Mouse (Mus musculus) forebrain, embryonic 15.5 days (tissue): ENCODE measurements at regions not wholly inside any gene's neighbourhood (a gene's known extent, or its start where the extent isn't known, plus 50 kb on each side); places are given as distances from the start of the nearest gene placed in this dataset.
"Not testable (repeated sequence)": the region's sequence is repeated elsewhere in the genome, so short reads cannot be mapped to it uniquely, and the experiment has no call there.

Source experiments
- ATAC-seq: fragments of 200-750 bp; cut with Nextera tagmentation; replicated peaks from 2 replicates; pipeline ENCODE4 v1.8.0; 2017; ENCODE audit warnings: mild to moderate bottlenecking, moderate TSS enrichment, moderate library complexity
- H3K27ac ChIP-seq: fragments of 300-500 bp; sonication (generic); replicated peaks from 2 replicates; pipeline ENCODE4 v1.5.1; 2015; ENCODE audit warnings: mild to moderate bottlenecking, inconsistent platforms
- H3K27me3 ChIP-seq: fragments of 300-500 bp; sonication (generic); 2 replicates; pipeline ENCODE4 v1.6.1; 2015; ENCODE audit warnings: inconsistent platforms
- H3K36me3 ChIP-seq: fragments of 300-500 bp; sonication (generic); 2 replicates; pipeline ENCODE4 v1.6.1; 2015; ENCODE audit warnings: mild to moderate bottlenecking, inconsistent platforms
- H3K4me1 ChIP-seq: fragments of 300-500 bp; sonication (generic); 2 replicates; pipeline ENCODE4 v1.6.1; 2015; ENCODE audit warnings: inconsistent platforms
- H3K4me2 ChIP-seq: fragments of 300-500 bp; sonication (generic); replicated peaks from 2 replicates; pipeline ENCODE4 v1.6.1; 2015; ENCODE audit warnings: mild to moderate bottlenecking, inconsistent platforms
- H3K4me3 ChIP-seq: fragments of 300-500 bp; sonication (generic); 2 replicates; pipeline ENCODE4 v1.5.1; 2015; ENCODE audit warnings: mild to moderate bottlenecking, inconsistent platforms
- H3K9ac ChIP-seq: fragments of 300-500 bp; sonication (generic); replicated peaks from 2 replicates; pipeline ENCODE4 v1.6.1; 2015; ENCODE audit warnings: mild to moderate bottlenecking, inconsistent platforms
- H3K9me3 ChIP-seq: fragments of 300-500 bp; sonication (generic); 2 replicates; pipeline ENCODE4 v1.6.1; 2016; ENCODE audit warnings: inconsistent platforms
- WGBS: fragments of 180-500 bp; shearing (Covaris S2); methylation state at CpG from one replicate; pipeline ENCODE4 v1.1.7; 2015; ENCODE audit warnings: mixed read lengths; 5-methylcytosine and 5-hydroxymethylcytosine counted together

DNA sequence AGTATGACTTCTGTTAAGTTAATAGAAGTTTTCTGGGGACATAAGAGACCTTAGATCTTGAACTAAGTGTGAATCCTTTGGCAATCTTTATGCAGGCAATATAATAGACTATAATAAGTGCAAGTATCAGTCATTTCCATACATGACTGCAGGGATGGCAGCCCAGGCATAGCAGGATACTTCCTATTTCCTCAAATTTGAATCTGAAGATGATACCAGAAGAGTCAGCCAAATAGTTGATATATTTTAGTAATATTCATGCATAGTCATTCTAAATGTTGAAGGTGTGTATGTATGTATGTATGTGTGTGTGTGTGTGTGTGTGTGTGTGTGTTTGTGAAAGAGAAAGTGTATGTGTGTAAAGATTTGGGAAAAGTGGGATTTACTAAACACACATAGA lies 64.3 kb downstream of the Prl2c2 start:
- H3K4me2 ChIP-seq, H3K27me3 ChIP-seq, H3K4me3 ChIP-seq, H3K27ac ChIP-seq, H3K9ac ChIP-seq, H3K4me1 ChIP-seq, ATAC-seq, H3K36me3 ChIP-seq: not testable (repeated sequence)
- H3K9me3 ChIP-seq: peaks cover 29% of the 10 kb centered on the region

DNA sequence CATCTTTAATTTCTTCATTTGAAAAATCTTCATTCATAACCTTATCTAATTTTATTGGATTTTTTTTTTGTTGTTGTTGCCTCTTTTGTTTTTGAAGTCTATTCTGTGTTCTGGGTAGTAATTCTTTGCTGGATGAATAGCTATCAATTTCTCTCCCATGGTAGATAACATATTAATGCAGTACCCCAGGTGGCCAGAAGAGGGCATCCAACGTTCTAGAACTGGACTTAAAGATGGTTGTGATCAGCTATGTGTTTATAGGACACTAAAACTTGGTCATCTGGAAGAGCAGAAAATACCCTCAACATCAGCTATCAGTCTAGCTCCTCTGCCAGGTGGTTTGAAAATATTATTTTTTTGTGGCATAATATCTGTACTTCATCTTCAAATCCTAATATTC lies 70.1 kb downstream of the Prl2c2 start:
- H3K4me2 ChIP-seq, H3K36me3 ChIP-seq, H3K27me3 ChIP-seq, H3K27ac ChIP-seq, H3K4me3 ChIP-seq, ATAC-seq, H3K9ac ChIP-seq, H3K4me1 ChIP-seq: not testable (repeated sequence)
- peaks cover 58% of the 10 kb centered on the region for H3K9me3 ChIP-seq
- 2% methylated on average over 1 of the region's 1 CpGs for WGBS

DNA sequence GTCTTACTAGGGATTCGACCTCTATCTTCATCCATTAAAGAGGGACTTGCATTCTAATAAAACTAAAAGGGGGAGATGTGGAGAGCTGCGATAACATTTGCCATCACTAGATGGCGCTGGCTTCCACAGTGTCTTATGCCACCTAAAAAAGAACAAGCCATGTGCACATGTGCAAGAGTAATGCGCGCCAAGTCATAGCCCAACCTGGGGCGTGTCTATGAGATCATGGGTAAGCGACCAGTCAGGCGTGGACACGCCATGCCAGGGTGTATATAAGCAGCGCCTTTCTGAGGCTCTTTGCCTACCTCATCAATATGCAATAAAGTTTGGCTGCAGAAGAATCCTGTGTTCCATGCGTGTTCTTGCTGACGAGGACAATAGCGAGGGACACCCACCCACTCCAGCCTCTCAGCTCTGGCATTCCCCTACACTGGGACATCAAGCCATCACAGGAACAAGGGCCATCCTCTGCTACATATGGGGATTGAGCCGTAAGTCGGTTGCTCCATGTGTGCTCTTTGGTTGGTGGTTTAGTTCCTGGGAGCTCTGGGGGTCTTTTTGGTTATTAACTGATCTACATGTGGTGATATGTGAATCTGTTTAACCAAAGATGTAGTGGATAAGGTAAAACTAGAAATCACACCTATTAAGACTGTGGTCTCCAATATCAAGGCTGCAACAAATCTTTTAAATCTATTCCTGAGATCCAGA lies 73.1 kb downstream of the Prl2c2 start:
- not testable (repeated sequence) for H3K9ac ChIP-seq, H3K4me3 ChIP-seq, H3K27ac ChIP-seq, H3K27me3 ChIP-seq, H3K36me3 ChIP-seq, H3K4me1 ChIP-seq, H3K4me2 ChIP-seq
- ATAC-seq: 0 out of 2 replicates have a peak, but pooled peaks have one; percentile 38
- 87% methylated on average over 15 of the region's 15 CpGs for WGBS
- peaks cover 78% of the 10 kb centered on the region for H3K9me3 ChIP-seq

DNA sequence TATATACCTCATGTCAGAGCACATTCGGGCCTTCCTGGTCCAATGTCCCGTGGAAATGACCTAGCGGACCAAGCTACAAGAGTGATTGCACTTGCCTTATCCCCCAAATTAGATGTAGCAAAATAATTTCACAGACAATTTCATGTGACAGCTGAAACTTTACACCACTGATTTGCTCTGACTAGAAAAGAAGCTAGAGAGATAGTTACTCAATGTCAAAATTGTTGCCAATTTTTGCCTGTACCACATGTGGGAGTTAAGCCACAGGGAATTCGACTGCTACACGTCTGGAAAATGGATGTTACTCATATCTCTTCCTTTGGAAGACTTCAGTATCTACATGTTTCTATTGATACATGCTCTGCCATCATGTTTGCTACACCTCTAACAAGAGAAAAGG lies 74.6 kb downstream of the Prl2c2 start:
- H3K9ac ChIP-seq: no peak overlapping the region
- H3K27ac ChIP-seq: no peak overlapping the region
- no peaks in the 10 kb centered on the region for H3K4me1 ChIP-seq
- H3K4me3 ChIP-seq: no peak overlapping the region
- WGBS: 79% methylated on average over 5 of the region's 5 CpGs
- H3K9me3 ChIP-seq: peaks cover 86% of the 10 kb centered on the region
- no peaks in the 10 kb centered on the region for H3K36me3 ChIP-seq
- no peaks in the 10 kb centered on the region for H3K27me3 ChIP-seq
- no peak overlapping the region for H3K4me2 ChIP-seq
- ATAC-seq: no peak

DNA sequence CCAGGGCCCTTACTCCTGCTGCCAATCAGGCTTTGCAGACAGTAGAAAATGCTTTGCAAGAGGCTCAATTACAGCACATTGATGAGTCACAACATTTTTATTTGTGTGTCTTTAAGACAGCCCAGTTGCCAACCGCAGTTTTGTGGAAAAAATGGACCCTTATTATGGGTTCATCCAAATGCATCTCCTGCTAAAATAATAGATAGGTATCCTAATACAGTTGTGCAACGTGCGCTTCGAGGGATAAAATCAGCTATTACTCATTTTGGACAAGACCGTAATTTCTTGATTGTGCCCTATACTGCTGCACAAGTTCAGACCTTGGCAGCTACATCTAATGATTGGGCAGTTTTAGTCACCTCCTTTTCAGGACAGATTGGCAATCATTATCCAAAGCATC lies 75.4 kb downstream of the Prl2c2 start:
- ATAC-seq: no peak
- Histone ChIP-seq H3K36me3 (no peaks in the 10 kb centered on the region), H3K4me3 (no peak overlapping the region), H3K9ac (no peak overlapping the region), H3K4me2 (no peak overlapping the region), H3K27ac (no peak overlapping the region), H3K9me3 (peaks cover 83% of the 10 kb centered on the region), H3K4me1 (no peaks in the 10 kb centered on the region), H3K27me3 (no peaks in the 10 kb centered on the region)
- WGBS: 88% methylated on average over 5 of the region's 5 CpGs

DNA sequence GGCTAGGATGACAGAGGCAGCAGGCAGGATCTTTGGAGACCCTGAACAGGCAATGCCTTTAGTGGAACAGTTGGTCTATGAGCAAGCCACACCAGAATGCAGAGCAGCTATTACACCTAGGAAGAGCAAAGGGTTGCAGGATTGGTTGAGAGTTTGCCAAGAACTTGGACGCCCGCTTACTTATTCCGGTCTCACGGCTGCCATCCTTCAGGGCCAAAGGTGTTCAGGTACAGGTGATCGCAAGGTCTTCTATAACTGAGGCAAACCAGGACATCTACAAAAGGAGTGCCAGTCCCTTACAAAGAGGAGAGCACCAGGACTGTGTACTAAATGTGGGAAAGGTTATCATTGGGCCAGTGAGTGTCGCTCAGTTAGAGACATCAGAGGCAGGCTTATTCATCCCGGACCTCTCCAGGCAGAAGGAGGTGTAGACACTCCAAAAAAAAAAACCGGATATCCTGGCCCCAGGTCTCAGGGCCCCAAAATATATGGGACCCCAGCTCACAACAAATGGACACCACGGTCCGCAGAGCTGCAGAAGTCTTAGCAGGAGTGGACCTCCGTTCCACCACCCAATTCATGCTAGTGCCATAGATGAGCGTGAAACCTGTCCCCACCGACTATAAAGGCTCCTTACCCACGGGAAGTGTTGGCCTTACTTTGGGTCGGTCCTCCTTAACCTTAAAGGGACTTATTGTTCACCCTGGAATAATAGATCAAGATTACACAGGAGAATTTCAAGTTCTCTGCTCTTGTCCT lies 77.4 kb downstream of the Prl2c2 start:
- Histone ChIP-seq H3K27ac (no peak overlapping the region), H3K4me3 (no peak overlapping the region), H3K4me2 (no peak overlapping the region), H3K4me1 (no peaks in the 10 kb centered on the region), H3K27me3 (no peaks in the 10 kb centered on the region), H3K9ac (no peak overlapping the region), H3K9me3 (peaks cover 89% of the 10 kb centered on the region), H3K36me3 (no peaks in the 10 kb centered on the region)
- ATAC-seq: no peak
- 92% methylated on average over 15 of the region's 15 CpGs for WGBS

DNA sequence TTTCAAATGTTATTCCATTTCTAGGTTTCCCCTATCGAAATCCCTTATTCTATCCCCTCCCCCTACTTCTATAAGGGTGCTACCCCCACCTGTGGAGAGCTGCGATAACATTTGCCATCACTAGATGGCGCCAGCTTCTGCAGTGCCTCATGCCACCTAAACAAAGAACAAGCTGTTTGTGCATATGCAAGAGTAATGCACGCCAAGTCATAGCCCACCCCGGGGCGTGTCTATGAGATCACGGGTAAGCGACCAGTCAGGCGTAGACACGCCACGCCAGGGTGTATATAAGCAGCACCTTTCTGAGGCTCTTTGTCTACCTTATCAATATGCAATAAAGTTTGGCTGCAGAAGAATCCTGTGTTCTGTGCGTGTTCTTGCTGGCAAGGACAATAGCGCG lies 79.6 kb downstream of the Prl2c2 start:
- Histone ChIP-seq H3K27me3 (no peaks in the 10 kb centered on the region), H3K9ac (no peak overlapping the region), H3K36me3 (no peaks in the 10 kb centered on the region), H3K4me3 (no peak overlapping the region), H3K4me2 (no peak overlapping the region), H3K9me3 (peaks cover 74% of the 10 kb centered on the region), H3K4me1 (no peaks in the 10 kb centered on the region), H3K27ac (no peak overlapping the region)
- ATAC-seq: 0 out of 2 replicates have a peak, but pooled peaks have one; percentile 46
- WGBS: 92% methylated on average over 14 of the region's 14 CpGs

DNA sequence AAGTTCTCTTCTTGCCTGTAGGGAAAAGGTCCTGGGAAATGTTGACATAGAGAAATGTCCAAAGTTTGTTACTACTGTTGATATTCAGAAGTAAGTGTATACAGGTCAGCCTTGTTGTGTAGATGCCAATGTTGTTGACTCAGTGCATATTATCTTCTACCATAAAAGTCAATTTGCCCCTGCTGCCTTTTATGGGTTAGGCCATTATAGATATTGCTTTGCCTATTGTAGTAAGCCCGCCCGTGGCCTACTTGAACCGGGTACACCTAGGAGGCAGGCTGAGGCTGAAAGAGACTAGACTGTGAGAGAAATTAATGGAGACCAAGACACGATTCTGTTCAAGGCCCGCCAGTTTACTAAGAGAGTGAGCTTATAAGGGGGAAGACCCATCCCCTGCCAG lies 92.3 kb downstream of the Prl2c2 start:
- H3K4me1 ChIP-seq: no peaks in the 10 kb centered on the region
- H3K4me3 ChIP-seq: no peak overlapping the region
- 88% methylated on average over 5 of the region's 5 CpGs for WGBS
- no peak for ATAC-seq
- no peak overlapping the region for H3K4me2 ChIP-seq
- peaks cover 71% of the 10 kb centered on the region for H3K9me3 ChIP-seq
- 0 out of 2 replicates have a peak, but pooled peaks cover 3% of the 10 kb centered on the region for H3K36me3 ChIP-seq
- no peak overlapping the region for H3K9ac ChIP-seq
- H3K27me3 ChIP-seq: no peaks in the 10 kb centered on the region
- no peak overlapping the region for H3K27ac ChIP-seq

DNA sequence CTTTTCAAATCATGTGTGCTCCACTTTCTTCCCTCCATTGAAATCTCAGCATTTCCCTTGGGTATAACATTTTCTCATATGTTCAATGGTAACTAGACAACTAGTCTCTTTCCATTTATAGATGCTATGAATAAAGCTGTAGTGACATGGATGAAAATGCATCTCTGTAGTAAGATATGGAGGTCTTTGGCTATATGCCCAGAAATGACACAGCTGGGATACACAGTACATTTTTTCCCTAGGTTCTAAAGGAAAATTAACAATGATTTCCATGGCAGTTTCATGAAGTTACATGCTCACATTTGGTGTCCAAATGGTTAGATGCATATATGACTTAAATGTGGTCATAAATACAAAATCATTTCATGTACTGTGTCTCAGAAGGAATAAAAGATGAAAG lies 99.0 kb downstream of the Prl2c2 start:
- no peaks in the 10 kb centered on the region for H3K4me1 ChIP-seq
- no peak overlapping the region for H3K4me3 ChIP-seq
- H3K36me3 ChIP-seq: 0 out of 2 replicates have a peak, but pooled peaks cover 3% of the 10 kb centered on the region
- no peak for ATAC-seq
- H3K9ac ChIP-seq: no peak overlapping the region
- no peaks in the 10 kb centered on the region for H3K27me3 ChIP-seq
- H3K9me3 ChIP-seq: peaks cover 74% of the 10 kb centered on the region
- no peak overlapping the region for H3K27ac ChIP-seq
- H3K4me2 ChIP-seq: no peak overlapping the region

DNA sequence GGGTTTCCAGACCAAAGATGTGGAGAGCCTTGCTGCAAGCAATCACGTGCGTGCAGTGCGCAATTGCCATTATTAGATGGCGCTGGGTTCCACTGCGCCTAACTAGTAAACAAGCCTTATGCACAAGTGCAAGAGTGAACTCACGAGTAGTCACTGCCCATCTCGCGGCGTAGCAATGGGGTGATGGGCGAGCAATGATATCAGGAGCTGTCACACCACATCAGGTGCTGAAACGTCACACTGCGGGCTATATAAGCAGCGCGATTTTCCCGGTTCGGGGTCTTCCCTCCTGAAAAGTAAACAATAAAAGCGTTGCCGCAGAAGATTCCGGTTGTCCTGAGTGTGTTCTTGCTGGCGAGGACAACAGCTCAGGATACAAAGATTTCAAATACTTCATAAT lies 89.8 kb upstream of the Prl2c3 start:
- H3K27ac ChIP-seq, H3K9ac ChIP-seq, H3K4me1 ChIP-seq, H3K4me2 ChIP-seq, H3K36me3 ChIP-seq, ATAC-seq, H3K27me3 ChIP-seq, H3K4me3 ChIP-seq: not testable (repeated sequence)
- H3K9me3 ChIP-seq: peaks cover 50% of the 10 kb centered on the region
- WGBS: 88% methylated on average over 20 of the region's 20 CpGs

DNA sequence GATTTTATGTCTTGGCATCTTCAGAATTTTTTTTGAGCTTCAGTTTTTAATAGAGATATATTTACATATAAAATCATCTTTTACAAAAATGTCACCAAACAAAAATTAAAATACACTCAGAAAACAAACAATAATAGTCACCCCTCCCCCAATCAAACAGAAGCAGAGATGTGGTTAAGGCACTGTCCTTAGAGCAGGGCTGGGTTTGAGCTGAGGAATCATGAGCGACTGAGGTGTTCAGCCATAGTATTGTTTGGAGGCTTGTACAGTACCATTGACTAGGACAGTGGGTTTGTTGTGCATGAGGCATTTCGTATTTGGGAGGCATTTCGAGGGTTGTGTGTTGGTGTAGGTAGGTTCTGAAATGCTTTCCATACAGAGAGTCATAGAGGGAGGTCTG lies 79.6 kb upstream of the Prl2c3 start:
- peaks cover 51% of the 10 kb centered on the region for H3K9me3 ChIP-seq

DNA sequence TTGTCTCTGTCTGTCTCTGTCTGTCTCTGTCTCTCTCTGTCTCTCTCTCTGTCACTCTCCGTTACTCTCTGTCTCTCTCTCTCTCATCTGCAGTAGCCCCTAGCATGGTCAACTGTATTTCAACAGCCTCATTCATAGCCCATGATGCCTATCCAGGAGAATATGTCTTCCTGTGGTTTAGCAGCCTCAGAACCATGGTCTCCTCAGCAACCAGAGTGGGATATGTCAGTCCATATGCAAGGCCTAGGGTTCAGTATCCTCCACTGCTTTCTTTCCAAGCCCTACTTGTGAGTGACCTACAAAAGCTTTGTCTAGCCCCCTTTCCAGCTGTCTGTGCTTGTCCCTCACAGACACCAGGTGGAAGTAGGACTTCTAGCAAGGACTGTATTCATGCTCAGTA lies 65.1 kb upstream of the Prl2c3 start:
- not testable (repeated sequence) for H3K36me3 ChIP-seq, H3K4me2 ChIP-seq, H3K4me1 ChIP-seq, H3K27me3 ChIP-seq, H3K9ac ChIP-seq, H3K27ac ChIP-seq, H3K4me3 ChIP-seq
- WGBS: 89% methylated on average over 1 of the region's 1 CpGs
- 0 out of 2 replicates have a peak, but pooled peaks have one; percentile 19 for ATAC-seq
- peaks cover 26% of the 10 kb centered on the region for H3K9me3 ChIP-seq

More for the DNA sequence above, 79.6 kb upstream of the Prl2c3 start:
- H3K36me3 ChIP-seq, H3K4me2 ChIP-seq, H3K4me1 ChIP-seq, ATAC-seq, H3K9ac ChIP-seq, H3K27ac ChIP-seq, H3K27me3 ChIP-seq, H3K4me3 ChIP-seq: not testable (repeated sequence)
- WGBS: 71% methylated on average over 3 of the region's 3 CpGs

DNA sequence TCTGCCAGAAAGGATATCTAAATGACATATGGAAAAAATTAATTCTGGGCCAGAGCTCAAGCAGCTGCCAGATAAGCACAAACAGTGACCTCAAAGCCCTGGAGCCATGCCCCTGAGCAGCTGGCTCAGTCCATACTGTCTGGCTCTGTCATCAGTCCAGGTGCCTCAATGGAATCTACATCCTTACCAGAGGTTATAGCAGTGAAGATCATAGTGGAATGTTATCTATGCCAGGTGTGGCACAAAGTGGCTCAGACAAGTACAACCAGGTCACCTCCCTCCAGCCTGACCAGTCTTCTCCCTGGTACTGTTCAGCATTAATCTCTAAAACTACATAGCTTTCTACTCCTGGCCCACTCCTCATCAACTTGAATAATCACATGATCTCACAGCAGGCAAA lies 64.4 kb upstream of the Prl2c3 start:
- Histone ChIP-seq H3K4me1 (no peaks in the 10 kb centered on the region), H3K4me3 (no peak overlapping the region), H3K9me3 (peaks cover 26% of the 10 kb centered on the region), H3K36me3 (no peaks in the 10 kb centered on the region), H3K27ac (no peak overlapping the region), H3K27me3 (no peaks in the 10 kb centered on the region), H3K4me2 (no peak overlapping the region), H3K9ac (no peak overlapping the region)
- peak; percentile 53; the same call in 1 of the 2 replicates for ATAC-seq
